Mouse (Mus musculus) liver, embryonic 15.5 days (tissue): ENCODE measurements around the gene Slc22a23. TPM values are rescaled to one million over a fixed set of nuclear protein-coding genes. Genes with fewer than 3 reads are reported as not detected.

ENCODE experiments used
- ATAC-seq: fragments of 200-750 bp; cut with Nextera tagmentation; 2 replicates; pipeline ENCODE4 v1.8.0; 2017; ENCODE audit warnings: moderate number of reproducible peaks, mild to moderate bottlenecking, moderate library complexity; ENCODE audit not compliant: insufficient read depth
- H3K27ac ChIP-seq: fragments of 300-500 bp; sonication (generic); replicated peaks from 2 replicates; pipeline ENCODE4 v1.5.1; 2015; ENCODE audit warnings: mild to moderate bottlenecking, inconsistent platforms
- H3K27me3 ChIP-seq: fragments of 300-500 bp; sonication (generic); 2 replicates; pipeline ENCODE4 v1.6.1; 2015; ENCODE audit warnings: mild to moderate bottlenecking, inconsistent platforms
- H3K36me3 ChIP-seq: fragments of 300-500 bp; sonication (generic); replicated peaks from 2 replicates; pipeline ENCODE4 v1.6.1; 2015; ENCODE audit warnings: moderate library complexity, mild to moderate bottlenecking, inconsistent platforms
- H3K4me1 ChIP-seq: fragments of 300-500 bp; sonication (generic); replicated peaks from 2 replicates; pipeline ENCODE4 v1.6.1; 2015; ENCODE audit warnings: inconsistent platforms
- H3K4me2 ChIP-seq: fragments of 300-500 bp; sonication (generic); 2 replicates; pipeline ENCODE4 v1.6.1; 2015; ENCODE audit warnings: moderate library complexity, mild to moderate bottlenecking, inconsistent platforms
- H3K4me3 ChIP-seq: fragments of 300-500 bp; sonication (generic); replicated peaks from 2 replicates; pipeline ENCODE4 v1.5.1; 2015; ENCODE audit warnings: mild to moderate bottlenecking, inconsistent platforms
- H3K9ac ChIP-seq: fragments of 300-500 bp; sonication (generic); 2 replicates; pipeline ENCODE4 v1.6.1; 2015; ENCODE audit warnings: moderate library complexity, mild to moderate bottlenecking, inconsistent platforms
- H3K9me3 ChIP-seq: fragments of 300-500 bp; sonication (generic); replicated peaks from 2 replicates; pipeline ENCODE4 v1.6.1; 2016; ENCODE audit warnings: inconsistent platforms
- WGBS: fragments of 180-500 bp; shearing (Covaris S2); methylation state at CpG from one replicate; pipeline ENCODE4 v1.1.7; 2015; ENCODE audit warnings: mixed read lengths; ENCODE audit not compliant: insufficient replicate concordance; 5-methylcytosine and 5-hydroxymethylcytosine counted together
- polyA plus RNA-seq: library from polyadenylated mRNA; unstranded; fragments of >200 nt; fragmentation: Nextera tagmentation; extraction: Ambion mirVana; gene quantifications from 2 replicates; pipeline ENCODE4 v1.2.1, GENCODE M21; 2015

Gene Slc22a23
- polyA plus RNA-seq, 1 experiment from 2014 or later: 7.4 TPM

- Histone ChIP-seq H3K4me2 (no peak overlapping the region), H3K27ac (no peak overlapping the region), H3K4me1 (peaks cover 14% of the 10 kb centered on the region), H3K4me3 (no peak overlapping the region), H3K36me3 (no peaks in the 10 kb centered on the region), H3K9me3 (no peaks in the 10 kb centered on the region), H3K9ac (no peak overlapping the region), H3K27me3 (no peaks in the 10 kb centered on the region)
- 75% methylated on average over 3 of the region's 3 CpGs for WGBS
- ATAC-seq: no peak
Measured at GRCm38 (mm10) chr13:34157596-34158157, 187.3 kb downstream of the Slc22a23 start.

GRCm38 (mm10) chr13:34156840-34157185 lies 188.2 kb downstream of the Slc22a23 start:
- Histone ChIP-seq H3K4me2 (no peak overlapping the region), H3K4me3 (no peak overlapping the region), H3K9me3 (no peaks in the 10 kb centered on the region), H3K27ac (no peak overlapping the region), H3K9ac (no peak overlapping the region), H3K27me3 (no peaks in the 10 kb centered on the region), H3K36me3 (no peaks in the 10 kb centered on the region), H3K4me1 (peaks cover 5% of the 10 kb centered on the region)
- WGBS: 77% methylated on average over 2 of the region's 2 CpGs
- no peak for ATAC-seq

DNA sequence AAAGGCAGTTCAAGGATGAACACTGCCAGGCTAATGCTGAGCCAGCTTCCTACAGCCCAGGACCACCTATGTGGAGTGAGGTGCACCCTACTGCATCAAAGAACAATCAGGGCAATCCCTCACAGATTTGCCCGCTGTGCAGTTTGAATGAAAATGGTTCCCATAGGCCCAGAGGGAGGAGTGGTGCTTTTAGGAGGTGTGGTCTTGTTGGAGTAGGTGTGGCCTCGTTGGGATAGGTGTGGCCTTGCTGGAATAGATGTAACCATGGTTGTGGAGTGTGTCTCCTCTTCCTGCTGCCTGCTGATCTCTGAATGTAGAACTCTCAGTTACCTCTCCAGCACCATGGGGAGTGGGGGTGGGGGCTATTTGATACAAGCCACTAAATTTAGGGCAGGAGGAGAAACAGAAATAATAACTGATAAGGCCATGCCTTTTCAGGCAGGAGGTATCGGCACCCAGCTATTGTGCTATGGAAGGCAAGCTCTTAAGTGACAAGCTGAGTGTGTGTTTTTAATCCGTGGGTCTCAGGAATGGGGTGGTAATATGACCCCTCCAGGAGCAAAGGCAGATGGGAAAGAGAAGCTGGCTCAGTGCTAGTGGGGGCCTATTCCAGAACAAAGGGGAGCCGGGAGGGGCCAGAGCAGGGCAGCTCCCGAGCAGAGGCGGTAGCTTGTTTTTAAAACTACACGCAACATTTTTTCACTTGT lies 188.7 kb downstream of the Slc22a23 start:
- 59% methylated on average over 8 of the region's 8 CpGs for WGBS
- H3K4me1 ChIP-seq: peaks cover 5% of the 10 kb centered on the region; the same call in 1 of the 2 replicates
- H3K36me3 ChIP-seq: no peaks in the 10 kb centered on the region
- H3K9ac ChIP-seq: no peak overlapping the region
- ATAC-seq: no peak
- no peak overlapping the region for H3K27ac ChIP-seq
- H3K4me2 ChIP-seq: no peak overlapping the region
- H3K27me3 ChIP-seq: no peaks in the 10 kb centered on the region
- no peak overlapping the region for H3K4me3 ChIP-seq
- no peaks in the 10 kb centered on the region for H3K9me3 ChIP-seq

GRCm38 (mm10) chr13:34154931-34155272 lies 190.1 kb downstream of the Slc22a23 start:
- Histone ChIP-seq H3K27ac (no peak overlapping the region), H3K9me3 (no peaks in the 10 kb centered on the region), H3K4me3 (peak overlapping the region; percentile 16), H3K4me1 (peaks cover 5% of the 10 kb centered on the region; the same call in 1 of the 2 replicates), H3K27me3 (peaks cover 9% of the 10 kb centered on the region), H3K4me2 (peak overlapping the region; percentile 42), H3K9ac (no peak overlapping the region), H3K36me3 (no peaks in the 10 kb centered on the region)
- no peak for ATAC-seq
- 15% methylated on average over 3 of the region's 3 CpGs for WGBS

GRCm38 (mm10) chr13:34154217-34154930 lies 190.6 kb downstream of the Slc22a23 start:
- H3K27ac ChIP-seq: no peak overlapping the region
- H3K27me3 ChIP-seq: peaks cover 14% of the 10 kb centered on the region
- H3K4me2 ChIP-seq: peak overlapping the region; percentile 42
- peaks cover 7% of the 10 kb centered on the region; the same call in 1 of the 2 replicates for H3K4me1 ChIP-seq
- H3K36me3 ChIP-seq: no peaks in the 10 kb centered on the region
- peak overlapping the region; percentile 16 for H3K4me3 ChIP-seq
- no peak for ATAC-seq
- no peaks in the 10 kb centered on the region for H3K9me3 ChIP-seq
- WGBS: 41% methylated on average over 13 of the region's 13 CpGs
- no peak overlapping the region for H3K9ac ChIP-seq

- H3K9me3 ChIP-seq: no peaks in the 10 kb centered on the region
- no peak overlapping the region for H3K4me3 ChIP-seq
- WGBS: 62% methylated on average over 4 of the region's 5 CpGs
- H3K9ac ChIP-seq: no peak overlapping the region
- peaks cover 14% of the 10 kb centered on the region; the same call in 1 of the 2 replicates for H3K4me1 ChIP-seq
- H3K27ac ChIP-seq: no peak overlapping the region
- H3K27me3 ChIP-seq: peaks cover 24% of the 10 kb centered on the region
- no peak overlapping the region for H3K4me2 ChIP-seq
- no peaks in the 10 kb centered on the region for H3K36me3 ChIP-seq
- no peak for ATAC-seq
Measured at GRCm38 (mm10) chr13:34153254-34154011, 191.5 kb downstream of the Slc22a23 start.

- H3K4me3 ChIP-seq: no peak overlapping the region
- WGBS: 61% methylated on average over 7 of the region's 7 CpGs
- peaks cover 31% of the 10 kb centered on the region for H3K27me3 ChIP-seq
- H3K4me2 ChIP-seq: no peak overlapping the region
- peaks cover 14% of the 10 kb centered on the region; the same call in 1 of the 2 replicates for H3K4me1 ChIP-seq
- no peak for ATAC-seq
- H3K9me3 ChIP-seq: no peaks in the 10 kb centered on the region
- no peak overlapping the region for H3K9ac ChIP-seq
- H3K36me3 ChIP-seq: no peaks in the 10 kb centered on the region
- no peak overlapping the region for H3K27ac ChIP-seq
Measured at GRCm38 (mm10) chr13:34152695-34153094, 192.3 kb downstream of the Slc22a23 start.

GRCm38 (mm10) chr13:34151425-34151824 lies 193.6 kb downstream of the Slc22a23 start:
- Histone ChIP-seq H3K9me3 (no peaks in the 10 kb centered on the region), H3K4me1 (peaks cover 14% of the 10 kb centered on the region; the same call in 1 of the 2 replicates), H3K27ac (no peak overlapping the region), H3K27me3 (peaks cover 34% of the 10 kb centered on the region), H3K9ac (no peak overlapping the region), H3K36me3 (no peaks in the 10 kb centered on the region), H3K4me3 (no peak overlapping the region), H3K4me2 (no peak overlapping the region)
- no peak for ATAC-seq
- WGBS: 37% methylated on average over 1 of the region's 1 CpGs

GRCm38 (mm10) chr13:34150271-34151027 lies 194.5 kb downstream of the Slc22a23 start:
- no peak for ATAC-seq
- Histone ChIP-seq H3K9ac (no peak overlapping the region), H3K27me3 (peaks cover 34% of the 10 kb centered on the region), H3K9me3 (no peaks in the 10 kb centered on the region), H3K4me2 (no peak overlapping the region; the same call in 1 of the 2 replicates), H3K4me1 (peaks cover 14% of the 10 kb centered on the region; the same call in 1 of the 2 replicates), H3K27ac (no peak overlapping the region), H3K36me3 (no peaks in the 10 kb centered on the region), H3K4me3 (no peak overlapping the region)
- 21% methylated on average over 19 of the region's 19 CpGs for WGBS

DNA sequence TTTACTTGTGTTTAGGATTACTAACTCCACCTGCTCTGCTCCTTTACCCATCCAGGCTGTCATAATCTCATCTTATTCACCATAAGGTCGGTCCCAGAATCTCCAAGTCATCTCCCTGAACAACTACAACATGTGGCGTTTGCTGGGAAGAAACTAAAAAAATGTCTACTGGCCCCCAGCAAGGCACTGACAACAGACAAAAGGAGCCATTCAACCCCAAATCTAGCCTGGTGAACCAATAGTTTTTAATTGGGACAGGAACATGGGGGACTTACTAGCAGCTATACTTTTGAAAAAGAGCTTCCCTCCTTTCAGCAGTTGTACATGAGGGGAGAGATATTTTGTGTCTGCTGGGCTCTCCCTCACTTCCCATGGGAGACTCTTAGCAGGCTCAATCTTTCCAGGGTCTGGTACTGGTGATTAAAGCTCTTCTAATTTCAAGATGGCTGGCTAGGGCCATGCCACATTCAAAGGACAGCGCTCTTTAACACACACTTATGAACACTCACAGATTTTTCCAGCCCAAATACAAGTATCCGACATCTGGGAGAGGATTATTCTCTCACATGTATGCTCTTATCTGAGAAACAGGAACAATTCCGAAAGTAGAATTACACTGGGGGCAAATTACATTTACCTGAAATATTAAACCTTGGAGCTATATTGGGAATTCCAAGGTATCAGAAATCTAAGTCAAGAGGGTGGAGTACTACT lies 195.4 kb downstream of the Slc22a23 start:
- Histone ChIP-seq H3K9me3 (no peaks in the 10 kb centered on the region), H3K4me3 (no peak overlapping the region), H3K9ac (no peak overlapping the region), H3K36me3 (no peaks in the 10 kb centered on the region), H3K27me3 (peaks cover 34% of the 10 kb centered on the region), H3K27ac (no peak overlapping the region), H3K4me2 (peak overlapping the region; percentile 58), H3K4me1 (peaks cover 13% of the 10 kb centered on the region; the same call in 1 of the 2 replicates)
- WGBS: 54% methylated on average over 5 of the region's 5 CpGs
- ATAC-seq: no peak
